Mouse (Mus musculus): ENCODE data around the gene Tcl1. TPM values are rescaled to one million over a fixed set of nuclear protein-coding genes. Genes with fewer than 3 reads are reported as not detected.
"Not testable (repeated sequence)": the region's sequence is repeated elsewhere in the genome, so short reads cannot be mapped to it uniquely, and the experiment has no call there.

Gene Tcl1
- polyA plus RNA-seq, 1 experiment: not detected

GRCm38 (mm10) chr12:105209231-105209630 is 13.4 kb downstream of the Tcl1 start:
- Histone ChIP-seq H3K4me1 (ENCODE audit: control insufficient read depth, insufficient read depth, insufficient read length) (no peaks in the 10 kb centered on the region), H3K4me3 (ENCODE audit: extremely low read depth, insufficient read depth, insufficient read length) (no peak overlapping the region), H3K27me3 (ENCODE audit: control insufficient read depth, insufficient read depth, low read length) (no peaks in the 10 kb centered on the region), H3K36me3 (ENCODE audit: control insufficient read depth, insufficient read depth, low read length) (no peaks in the 10 kb centered on the region), H3K27ac (ENCODE audit: insufficient read depth, low read length) (no peak overlapping the region)
- TF ChIP-seq CTCF (IDR thresholded peaks at IDR 0.05; ENCODE audit: extremely low read depth, insufficient read depth, insufficient read length, insufficient replicate concordance): no peak
- no peak for TF ChIP-seq POLR2A (IDR thresholded peaks at IDR 0.05; ENCODE audit: low read depth, low read length)
- DNase-seq (ENCODE audit: low read depth in 1 of 2, low spot score in 2 of 2): no peak
- 91% methylated on average over 7 of the region's 7 CpGs for WGBS

GRCm38 (mm10) chr12:105208441-105208840 is 14.2 kb downstream of the Tcl1 start:
- no peak for DNase-seq (ENCODE audit: low read depth in 1 of 2, low spot score in 2 of 2)
- Histone ChIP-seq H3K27ac (ENCODE audit: insufficient read depth, low read length) (no peak overlapping the region), H3K4me1 (ENCODE audit: control insufficient read depth, insufficient read depth, insufficient read length) (no peaks in the 10 kb centered on the region), H3K36me3 (ENCODE audit: control insufficient read depth, insufficient read depth, low read length) (no peaks in the 10 kb centered on the region), H3K27me3 (ENCODE audit: control insufficient read depth, insufficient read depth, low read length) (no peaks in the 10 kb centered on the region), H3K4me3 (ENCODE audit: extremely low read depth, insufficient read depth, insufficient read length) (no peak overlapping the region)
- TF ChIP-seq POLR2A (IDR thresholded peaks at IDR 0.05; ENCODE audit: low read depth, low read length): no peak
- 80% methylated on average over 1 of the region's 1 CpGs for WGBS

GRCm38 (mm10) chr12:105207071-105207470 is 15.5 kb downstream of the Tcl1 start:
- Histone ChIP-seq H3K27me3 (ENCODE audit: control insufficient read depth, insufficient read depth, low read length) (no peaks in the 10 kb centered on the region), H3K4me3 (ENCODE audit: extremely low read depth, insufficient read depth, insufficient read length) (no peak overlapping the region), H3K27ac (ENCODE audit: insufficient read depth, low read length) (no peak overlapping the region), H3K36me3 (ENCODE audit: control insufficient read depth, insufficient read depth, low read length) (no peaks in the 10 kb centered on the region), H3K4me1 (ENCODE audit: control insufficient read depth, insufficient read depth, insufficient read length) (no peaks in the 10 kb centered on the region)
- 43% methylated on average over 1 of the region's 1 CpGs for WGBS
- TF ChIP-seq POLR2A (IDR thresholded peaks at IDR 0.05; ENCODE audit: low read depth, low read length) (no peak), CTCF (IDR thresholded peaks at IDR 0.05; ENCODE audit: extremely low read depth, insufficient read depth, insufficient read length, insufficient replicate concordance) (no peak)
- no peak for DNase-seq (ENCODE audit: low read depth in 1 of 2, low spot score in 2 of 2)

- not testable (repeated sequence) for H3K27ac ChIP-seq (ENCODE audit: insufficient read depth, low read length); H3K36me3 ChIP-seq (ENCODE audit: control insufficient read depth, insufficient read depth, low read length); H3K4me1 ChIP-seq (ENCODE audit: control insufficient read depth, insufficient read depth, insufficient read length); H3K4me3 ChIP-seq (ENCODE audit: extremely low read depth, insufficient read depth, insufficient read length); DNase-seq (ENCODE audit: low read depth in 1 of 2, low spot score in 2 of 2); H3K27me3 ChIP-seq (ENCODE audit: control insufficient read depth, insufficient read depth, low read length)
- whole genome bisulfite sequencing: 90% methylated on average over 1 of the region's 1 CpGs
These were observed 20.9 kb downstream of the Tcl1 start, which contains the start of gene Tcl1b4 for GRCm38 (mm10) chr12:105201657-105202056. Gene Tcl1b4 (plus strand): TSS chr12:105201957.

GRCm38 (mm10) chr12:105199684-105200497 is 22.7 kb downstream of the Tcl1 start:
- H3K36me3 ChIP-seq (ENCODE audit: control insufficient read depth, insufficient read depth, low read length); H3K27ac ChIP-seq (ENCODE audit: insufficient read depth, low read length); H3K27me3 ChIP-seq (ENCODE audit: control insufficient read depth, insufficient read depth, low read length); H3K4me3 ChIP-seq (ENCODE audit: extremely low read depth, insufficient read depth, insufficient read length); DNase-seq (ENCODE audit: low read depth in 1 of 2, low spot score in 2 of 2); H3K4me1 ChIP-seq (ENCODE audit: control insufficient read depth, insufficient read depth, insufficient read length): not testable (repeated sequence)
- WGBS: 77% methylated on average over 7 of the region's 7 CpGs

- not testable (repeated sequence) for DNase-seq (ENCODE audit: low read depth in 1 of 2, low spot score in 2 of 2); H3K36me3 ChIP-seq (ENCODE audit: control insufficient read depth, insufficient read depth, low read length); H3K4me3 ChIP-seq (ENCODE audit: extremely low read depth, insufficient read depth, insufficient read length); H3K27ac ChIP-seq (ENCODE audit: insufficient read depth, low read length); H3K27me3 ChIP-seq (ENCODE audit: control insufficient read depth, insufficient read depth, low read length); H3K4me1 ChIP-seq (ENCODE audit: control insufficient read depth, insufficient read depth, insufficient read length)
- 90% methylated on average over 6 of the region's 6 CpGs for whole genome bisulfite sequencing
These were observed 31.9 kb downstream of the Tcl1 start, which contains the start of gene Tcl1b3 for GRCm38 (mm10) chr12:105190743-105191142. Gene Tcl1b3 (plus strand): TSS chr12:105191043.

GRCm38 (mm10) chr12:105188980-105189379 is 33.6 kb downstream of the Tcl1 start:
- not testable (repeated sequence) for H3K36me3 ChIP-seq (ENCODE audit: control insufficient read depth, insufficient read depth, low read length); DNase-seq (ENCODE audit: low read depth in 1 of 2, low spot score in 2 of 2); H3K4me1 ChIP-seq (ENCODE audit: control insufficient read depth, insufficient read depth, insufficient read length); H3K27me3 ChIP-seq (ENCODE audit: control insufficient read depth, insufficient read depth, low read length); H3K27ac ChIP-seq (ENCODE audit: insufficient read depth, low read length); H3K4me3 ChIP-seq (ENCODE audit: extremely low read depth, insufficient read depth, insufficient read length)
- 34% methylated on average over 2 of the region's 2 CpGs for WGBS

GRCm38 (mm10) chr12:105181040-105181644 is 41.5 kb downstream of the Tcl1 start:
- DNase-seq (ENCODE audit: low read depth in 1 of 2, low spot score in 2 of 2): not testable (repeated sequence)
- WGBS: 8% methylated on average over 4 of the region's 4 CpGs

GRCm38 (mm10) chr12:105176044-105176443 is 46.5 kb downstream of the Tcl1 start, which contains the start of gene Tcl1b5:
Gene Tcl1b5 (plus strand): TSS chr12:105176344.
- not testable (repeated sequence) for H3K36me3 ChIP-seq (ENCODE audit: control insufficient read depth, insufficient read depth, low read length); H3K4me3 ChIP-seq (ENCODE audit: extremely low read depth, insufficient read depth, insufficient read length); H3K4me1 ChIP-seq (ENCODE audit: control insufficient read depth, insufficient read depth, insufficient read length); H3K27me3 ChIP-seq (ENCODE audit: control insufficient read depth, insufficient read depth, low read length); H3K27ac ChIP-seq (ENCODE audit: insufficient read depth, low read length); DNase-seq (ENCODE audit: low read depth in 1 of 2, low spot score in 2 of 2)
- WGBS: 74% methylated on average over 3 of the region's 3 CpGs

More at GRCm38 (mm10) chr12:105181040-105181644, 41.5 kb downstream of the Tcl1 start:
- H3K4me1 ChIP-seq (ENCODE audit: control insufficient read depth, insufficient read depth, insufficient read length); H3K36me3 ChIP-seq (ENCODE audit: control insufficient read depth, insufficient read depth, low read length); H3K27ac ChIP-seq (ENCODE audit: insufficient read depth, low read length); H3K27me3 ChIP-seq (ENCODE audit: control insufficient read depth, insufficient read depth, low read length); H3K4me3 ChIP-seq (ENCODE audit: extremely low read depth, insufficient read depth, insufficient read length): not testable (repeated sequence)

GRCm38 (mm10) chr12:105174318-105174717 is 48.3 kb downstream of the Tcl1 start:
- not testable (repeated sequence) for H3K27me3 ChIP-seq (ENCODE audit: control insufficient read depth, insufficient read depth, low read length); H3K4me1 ChIP-seq (ENCODE audit: control insufficient read depth, insufficient read depth, insufficient read length); H3K4me3 ChIP-seq (ENCODE audit: extremely low read depth, insufficient read depth, insufficient read length); H3K27ac ChIP-seq (ENCODE audit: insufficient read depth, low read length); H3K36me3 ChIP-seq (ENCODE audit: control insufficient read depth, insufficient read depth, low read length)
- WGBS: 21% methylated on average over 2 of the region's 2 CpGs
- DNase-seq (ENCODE audit: low read depth in 1 of 2, low spot score in 2 of 2): peak in 1 of 2 experiments; percentile 34

All from spleen, adult 2 months (tissue).